Mouse (Mus musculus) limb, embryonic 15.5 days (tissue): ENCODE data around the gene Asb2. TPM values are rescaled to one million over a fixed set of nuclear protein-coding genes. Genes with fewer than 3 reads are reported as not detected.

Source experiments
- ATAC-seq: fragments of 200-750 bp; cut with Nextera tagmentation; 2 replicates; pipeline ENCODE4 v1.8.0; 2017; ENCODE audit warnings: low read depth, moderate TSS enrichment; ENCODE audit not compliant: insufficient number of reproducible peaks, low FRiP score, low TSS enrichment
- H3K27ac ChIP-seq: fragments of 300-500 bp; sonication (generic); 2 replicates; pipeline ENCODE4 v1.5.1; 2015; ENCODE audit warnings: moderate library complexity, mild to moderate bottlenecking, inconsistent platforms
- H3K27me3 ChIP-seq: fragments of 300-500 bp; sonication (generic); 2 replicates; pipeline ENCODE4 v1.6.1; 2015; ENCODE audit warnings: inconsistent platforms
- H3K36me3 ChIP-seq: fragments of 300-500 bp; sonication (generic); 2 replicates; pipeline ENCODE4 v1.6.1; 2015; ENCODE audit warnings: inconsistent platforms
- H3K4me1 ChIP-seq: fragments of 300-500 bp; sonication (generic); 2 replicates; pipeline ENCODE4 v1.6.1; 2015; ENCODE audit warnings: inconsistent platforms
- H3K4me2 ChIP-seq: fragments of 300-500 bp; sonication (generic); 2 replicates; pipeline ENCODE4 v1.6.1; 2015; ENCODE audit warnings: mild to moderate bottlenecking, inconsistent platforms
- H3K4me3 ChIP-seq: fragments of 300-500 bp; sonication (generic); 2 replicates; pipeline ENCODE4 v1.5.1; 2015; ENCODE audit warnings: mild to moderate bottlenecking, inconsistent platforms
- H3K9ac ChIP-seq: fragments of 300-500 bp; sonication (generic); 2 replicates; pipeline ENCODE4 v1.6.1; 2015; ENCODE audit warnings: inconsistent platforms
- H3K9me3 ChIP-seq: fragments of 300-500 bp; sonication (generic); 2 replicates; pipeline ENCODE4 v1.6.1; 2016; ENCODE audit warnings: inconsistent platforms
- WGBS: fragments of 180-500 bp; shearing (Covaris S2); methylation state at CpG from one replicate; pipeline ENCODE4 v1.1.7; 2015; 5-methylcytosine and 5-hydroxymethylcytosine counted together
- polyA plus RNA-seq: library from polyadenylated mRNA; unstranded; fragments of >200 nt; fragmentation: Nextera tagmentation; extraction: Ambion mirVana; gene quantifications from 2 replicates; pipeline ENCODE4 v1.2.1, GENCODE M21; 2015

The Asb2 gene
- polyA plus RNA-seq, 1 experiment from 2014 or later: 5.9 TPM

DNA sequence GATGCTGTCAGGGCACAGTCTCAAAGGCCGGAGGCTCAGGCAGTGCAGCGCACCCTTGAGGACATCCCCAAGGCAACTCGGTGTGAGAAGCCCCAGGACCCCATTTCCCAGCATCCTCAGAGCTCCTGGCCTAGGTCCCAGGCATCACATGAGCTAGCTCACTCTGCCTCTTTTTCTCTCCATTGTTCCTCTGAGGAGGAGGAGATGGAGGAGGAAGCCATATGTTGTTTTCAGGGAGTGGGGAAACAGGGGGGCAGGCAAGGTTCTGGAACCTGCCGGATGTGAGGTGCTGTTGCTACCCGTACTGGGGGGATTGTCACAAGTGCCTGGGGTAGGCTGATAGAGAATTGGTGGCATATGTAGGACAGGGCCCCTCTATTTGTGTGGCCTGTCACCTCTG is 20.3 kb upstream of the Asb2 start:
- no peak overlapping the region for H3K4me2 ChIP-seq
- no peaks in the 10 kb centered on the region for H3K27me3 ChIP-seq
- no peak overlapping the region for H3K4me3 ChIP-seq
- H3K4me1 ChIP-seq: no peaks in the 10 kb centered on the region
- H3K36me3 ChIP-seq: no peaks in the 10 kb centered on the region
- no peak overlapping the region for H3K27ac ChIP-seq
- 60% methylated on average over 5 of the region's 5 CpGs for WGBS
- no peak overlapping the region for H3K9ac ChIP-seq
- no peak for ATAC-seq
- H3K9me3 ChIP-seq: no peaks in the 10 kb centered on the region

DNA sequence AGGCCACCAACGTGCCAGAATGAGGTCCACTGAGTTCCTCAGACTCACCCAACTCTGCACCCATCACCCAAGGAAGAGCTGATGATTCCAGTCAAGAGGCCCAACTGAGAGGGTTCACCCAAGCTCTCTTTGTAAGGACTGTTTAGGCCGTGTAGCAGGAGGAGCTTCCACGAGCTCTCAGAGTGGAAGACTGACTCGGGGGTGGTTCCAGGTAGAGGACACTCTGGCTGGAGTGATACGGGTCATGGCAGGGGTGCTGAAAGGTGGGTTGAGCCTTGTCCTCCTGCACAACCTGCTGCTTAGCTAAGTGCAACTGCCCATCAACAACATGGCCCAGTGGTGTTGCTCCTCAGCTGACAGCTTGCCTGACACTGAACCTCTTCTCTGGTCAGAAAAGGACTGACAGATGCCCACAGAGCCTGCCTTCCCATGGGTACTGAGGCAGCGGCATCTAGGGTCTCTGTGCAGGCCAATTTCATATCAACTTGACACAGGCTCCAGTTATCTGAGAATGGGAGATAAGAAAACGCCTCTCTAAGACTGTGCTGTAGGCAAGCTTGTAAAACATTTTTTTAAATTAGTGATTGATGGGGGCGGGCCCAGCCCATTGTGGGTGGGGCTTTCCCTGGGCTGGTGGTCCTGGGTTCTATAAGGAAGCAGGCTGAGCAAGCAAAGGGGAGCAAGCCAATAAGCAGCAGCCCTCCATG is 17.9 kb upstream of the Asb2 start:
- Histone ChIP-seq H3K27ac (no peak overlapping the region), H3K4me1 (no peaks in the 10 kb centered on the region), H3K9ac (no peak overlapping the region), H3K27me3 (no peaks in the 10 kb centered on the region), H3K4me2 (no peak overlapping the region), H3K36me3 (no peaks in the 10 kb centered on the region), H3K9me3 (no peaks in the 10 kb centered on the region), H3K4me3 (no peak overlapping the region)
- WGBS: 76% methylated on average over 8 of the region's 8 CpGs
- no peak for ATAC-seq

DNA sequence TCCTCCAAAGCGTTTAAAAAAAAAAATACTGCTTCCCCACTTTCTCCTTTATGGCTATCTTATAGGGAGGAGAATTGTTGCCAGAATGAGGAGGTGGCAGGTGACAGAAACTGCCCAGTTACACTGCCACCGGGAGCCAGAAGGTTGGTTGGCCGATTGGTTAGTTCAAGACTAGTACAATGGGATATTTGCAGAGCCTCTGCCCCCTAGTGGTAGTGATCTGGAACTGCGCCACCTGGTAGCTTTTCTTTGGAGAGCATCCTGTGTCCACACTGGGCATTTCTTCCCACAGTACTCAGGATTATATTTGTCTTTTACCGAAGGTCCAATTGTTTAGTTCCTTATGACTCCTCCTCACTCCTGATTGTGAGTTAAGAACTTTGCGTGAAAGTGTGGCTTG is 15.9 kb upstream of the Asb2 start:
- Histone ChIP-seq H3K9me3 (no peaks in the 10 kb centered on the region), H3K27me3 (no peaks in the 10 kb centered on the region), H3K36me3 (no peaks in the 10 kb centered on the region), H3K9ac (no peak overlapping the region), H3K4me2 (no peak overlapping the region), H3K4me3 (no peak overlapping the region), H3K27ac (no peak overlapping the region), H3K4me1 (no peaks in the 10 kb centered on the region)
- ATAC-seq: no peak
- 31% methylated on average over 6 of the region's 6 CpGs for WGBS

DNA sequence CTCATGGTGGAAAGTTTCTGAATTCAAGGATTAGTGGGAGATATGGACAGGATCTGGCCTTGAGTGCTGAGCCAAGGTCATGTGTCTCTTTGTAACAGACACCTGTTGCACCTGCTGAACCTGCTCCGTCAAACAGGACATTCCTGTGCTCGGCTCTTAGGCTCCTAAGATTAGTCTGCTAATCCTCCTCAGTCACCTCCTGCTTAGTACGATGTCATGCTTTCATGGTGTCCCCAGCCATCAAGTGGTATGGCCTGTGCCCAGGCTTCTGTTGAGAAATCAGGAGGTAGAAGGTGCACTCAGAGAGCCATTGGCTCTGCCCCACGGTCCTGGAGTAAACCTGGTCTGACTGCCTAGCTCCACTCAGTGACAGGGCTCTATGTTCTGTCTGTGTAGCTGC is 15.1 kb upstream of the Asb2 start:
- no peak for ATAC-seq
- no peaks in the 10 kb centered on the region for H3K27me3 ChIP-seq
- no peak overlapping the region for H3K4me3 ChIP-seq
- no peaks in the 10 kb centered on the region for H3K36me3 ChIP-seq
- no peaks in the 10 kb centered on the region for H3K4me1 ChIP-seq
- H3K4me2 ChIP-seq: no peak overlapping the region
- no peak overlapping the region for H3K9ac ChIP-seq
- no peaks in the 10 kb centered on the region for H3K9me3 ChIP-seq
- H3K27ac ChIP-seq: no peak overlapping the region
- 69% methylated on average over 4 of the region's 4 CpGs for WGBS

DNA sequence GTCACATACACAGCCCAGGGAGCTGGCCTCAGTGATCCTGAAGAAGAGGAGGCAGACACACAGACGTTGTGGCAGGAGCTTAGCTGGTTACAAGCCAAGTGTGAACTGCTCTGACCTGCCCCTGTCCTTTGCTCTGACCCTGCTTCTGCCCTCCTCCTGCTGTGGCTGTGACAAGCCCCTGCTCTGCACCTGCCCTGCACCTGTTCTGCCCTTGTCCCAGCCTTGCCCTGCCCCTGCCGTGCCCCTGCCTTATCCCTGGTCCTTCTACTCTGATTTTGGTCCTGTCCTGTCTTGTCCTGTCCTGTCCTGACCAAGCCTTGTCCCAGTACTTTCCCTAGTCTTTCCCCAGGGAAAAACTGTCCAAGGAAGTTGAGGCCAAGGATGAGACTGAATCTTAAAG is 13.0 kb upstream of the Asb2 start:
- H3K27me3 ChIP-seq: no peaks in the 10 kb centered on the region
- no peak overlapping the region for H3K4me2 ChIP-seq
- no peak overlapping the region for H3K4me3 ChIP-seq
- ATAC-seq: no peak
- H3K4me1 ChIP-seq: no peaks in the 10 kb centered on the region
- H3K9me3 ChIP-seq: no peaks in the 10 kb centered on the region
- H3K36me3 ChIP-seq: no peaks in the 10 kb centered on the region
- 40% methylated on average over 2 of the region's 2 CpGs for WGBS
- H3K27ac ChIP-seq: no peak overlapping the region
- H3K9ac ChIP-seq: no peak overlapping the region

DNA sequence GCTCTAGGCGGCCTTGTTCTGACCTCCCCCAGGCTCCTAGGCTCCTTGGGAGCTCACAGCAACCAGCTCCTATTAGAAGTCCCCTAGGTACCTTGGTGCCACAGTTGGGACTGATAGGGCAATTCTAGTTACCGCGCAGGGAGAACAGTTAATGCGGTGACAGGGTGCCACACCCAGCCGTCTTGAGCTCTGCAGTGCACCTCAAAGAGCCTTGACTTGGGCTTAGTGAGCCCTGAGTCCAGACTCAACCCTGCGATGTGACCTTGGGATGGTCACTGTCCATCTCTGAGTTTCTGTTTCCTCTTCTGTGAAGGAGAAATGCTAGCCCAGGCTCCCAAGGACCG is 12.5 kb upstream of the Asb2 start:
- H3K36me3 ChIP-seq: no peaks in the 10 kb centered on the region
- no peak overlapping the region for H3K27ac ChIP-seq
- H3K4me1 ChIP-seq: no peaks in the 10 kb centered on the region
- no peaks in the 10 kb centered on the region for H3K9me3 ChIP-seq
- H3K27me3 ChIP-seq: no peaks in the 10 kb centered on the region
- H3K9ac ChIP-seq: no peak overlapping the region
- no peak for ATAC-seq
- WGBS: 74% methylated on average over 7 of the region's 7 CpGs
- H3K4me2 ChIP-seq: peak overlapping the region; percentile 31
- H3K4me3 ChIP-seq: no peak overlapping the region

DNA sequence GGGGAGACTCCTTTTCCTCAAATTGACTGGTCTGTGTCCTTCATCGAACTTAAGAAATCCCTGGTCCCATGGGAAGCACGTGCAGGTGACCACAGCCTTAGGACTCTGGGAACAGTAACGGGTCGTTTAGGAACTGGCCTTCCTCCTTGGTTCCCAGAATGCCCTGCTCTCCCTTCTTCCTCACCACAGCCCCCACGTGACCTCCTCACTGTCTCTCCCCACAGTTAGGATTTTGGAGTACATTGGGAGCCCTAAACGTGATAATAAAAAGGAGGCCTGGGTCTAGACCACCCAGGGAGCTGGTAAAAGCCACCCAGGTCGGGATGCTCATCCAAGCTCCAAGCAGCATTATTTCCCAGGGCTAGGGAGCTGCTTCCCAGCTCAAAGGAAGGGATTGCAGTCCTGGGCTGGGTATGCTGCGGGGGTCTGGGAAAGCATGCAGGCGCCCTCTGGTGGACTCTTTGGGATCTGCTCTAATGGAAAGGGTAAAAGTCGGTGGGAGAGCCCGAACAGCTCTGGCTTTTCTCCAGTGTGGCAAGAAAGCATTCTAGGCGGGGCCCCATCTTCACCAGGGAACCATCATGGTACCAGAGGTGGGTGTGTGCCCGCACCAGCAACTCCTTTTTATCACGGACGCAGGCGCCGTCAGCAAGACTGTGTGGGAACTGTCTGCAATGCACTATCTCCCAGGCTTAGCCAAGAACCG is 12.0 kb upstream of the Asb2 start:
- H3K36me3 ChIP-seq: no peaks in the 10 kb centered on the region
- peak overlapping the region; percentile 31 for H3K4me2 ChIP-seq
- no peak overlapping the region for H3K9ac ChIP-seq
- no peaks in the 10 kb centered on the region for H3K9me3 ChIP-seq
- H3K27ac ChIP-seq: no peak overlapping the region
- 14% methylated on average over 18 of the region's 18 CpGs for WGBS
- H3K27me3 ChIP-seq: no peaks in the 10 kb centered on the region
- no peak for ATAC-seq
- no peak overlapping the region for H3K4me3 ChIP-seq
- H3K4me1 ChIP-seq: no peaks in the 10 kb centered on the region

DNA sequence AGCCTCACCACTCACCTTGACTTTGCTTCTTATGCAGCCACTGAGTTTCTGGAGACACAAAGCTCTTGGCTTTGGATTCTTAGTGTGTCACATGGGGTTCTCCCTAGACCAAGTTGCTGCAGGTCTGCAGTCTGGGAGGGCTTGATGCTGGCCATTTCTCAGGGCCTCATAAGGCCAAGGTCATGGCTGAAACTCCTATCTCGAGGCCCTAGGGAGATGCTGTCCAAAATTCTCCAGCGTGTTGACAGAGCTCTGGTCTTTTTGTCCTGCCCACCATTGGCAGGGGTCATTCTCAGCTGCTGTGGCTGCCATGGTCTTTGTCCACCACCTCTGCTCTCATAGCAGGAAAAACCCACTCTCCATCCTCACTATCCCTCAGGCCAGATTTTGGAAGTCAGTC is 11.4 kb upstream of the Asb2 start:
- 72% methylated on average over 2 of the region's 2 CpGs for WGBS

GRCm38 (mm10) chr12:103362336-103362735 is 6.5 kb upstream of the Asb2 start:
- ATAC-seq: no peak
- H3K9me3 ChIP-seq: no peaks in the 10 kb centered on the region
- no peaks in the 10 kb centered on the region for H3K4me1 ChIP-seq
- H3K9ac ChIP-seq: no peak overlapping the region
- no peaks in the 10 kb centered on the region for H3K36me3 ChIP-seq
- WGBS: 74% methylated on average over 3 of the region's 3 CpGs
- no peak overlapping the region for H3K4me3 ChIP-seq
- H3K27ac ChIP-seq: no peak overlapping the region
- no peaks in the 10 kb centered on the region for H3K27me3 ChIP-seq
- no peak overlapping the region for H3K4me2 ChIP-seq

More for the DNA sequence above, 11.4 kb upstream of the Asb2 start:
- Histone ChIP-seq H3K9ac (no peak overlapping the region), H3K4me2 (no peak overlapping the region), H3K27ac (no peak overlapping the region), H3K27me3 (no peaks in the 10 kb centered on the region), H3K36me3 (no peaks in the 10 kb centered on the region), H3K4me3 (no peak overlapping the region), H3K9me3 (no peaks in the 10 kb centered on the region), H3K4me1 (no peaks in the 10 kb centered on the region)
- no peak for ATAC-seq

DNA sequence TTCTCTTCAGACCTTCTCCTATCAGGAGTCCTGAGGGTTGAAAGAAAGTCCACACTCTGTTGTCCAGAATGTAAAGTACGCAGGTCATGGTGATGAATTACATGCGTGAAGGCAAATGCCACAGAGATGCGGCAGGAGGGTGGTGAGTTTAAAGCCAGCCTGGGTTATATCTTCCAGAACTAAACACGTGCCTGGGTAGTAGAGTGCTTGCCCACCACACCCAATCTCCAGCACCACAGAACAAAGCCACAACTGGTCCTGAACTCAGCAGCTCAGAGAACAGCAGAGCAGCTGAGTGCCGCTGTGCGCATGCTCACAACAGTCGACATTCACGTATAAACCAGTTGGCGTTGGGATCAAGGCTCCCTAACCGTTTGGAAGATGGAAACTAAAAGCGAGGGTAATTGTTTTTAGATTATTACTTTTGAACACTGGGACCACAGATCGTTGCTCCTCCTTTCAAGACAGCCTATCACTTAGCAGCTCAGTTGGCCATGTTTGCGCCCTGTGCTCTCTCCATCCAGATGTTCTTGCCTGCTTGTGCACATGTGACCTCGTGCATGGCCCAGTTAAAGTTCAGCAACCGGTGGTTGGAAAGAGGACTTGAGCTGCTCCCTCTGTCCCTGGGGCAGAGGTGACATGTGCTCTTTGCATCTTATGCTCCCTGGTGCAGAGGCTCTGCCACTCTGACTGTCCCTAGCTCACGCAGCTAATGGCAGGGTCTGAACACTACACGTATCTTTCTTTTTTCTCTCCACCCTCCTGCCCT is 5.9 kb upstream of the Asb2 start:
- no peaks in the 10 kb centered on the region for H3K4me1 ChIP-seq
- H3K9ac ChIP-seq: no peak overlapping the region
- no peaks in the 10 kb centered on the region for H3K27me3 ChIP-seq
- H3K4me3 ChIP-seq: no peak overlapping the region
- H3K4me2 ChIP-seq: no peak overlapping the region
- 82% methylated on average over 17 of the region's 17 CpGs for WGBS
- H3K9me3 ChIP-seq: no peaks in the 10 kb centered on the region
- H3K36me3 ChIP-seq: no peaks in the 10 kb centered on the region
- no peak overlapping the region for H3K27ac ChIP-seq
- no peak for ATAC-seq

GRCm38 (mm10) chr12:103360812-103361211 is 5.0 kb upstream of the Asb2 start:
- no peak overlapping the region for H3K4me3 ChIP-seq
- no peaks in the 10 kb centered on the region for H3K9me3 ChIP-seq
- no peaks in the 10 kb centered on the region for H3K36me3 ChIP-seq
- no peaks in the 10 kb centered on the region for H3K4me1 ChIP-seq
- H3K9ac ChIP-seq: no peak overlapping the region
- no peak for ATAC-seq
- no peaks in the 10 kb centered on the region for H3K27me3 ChIP-seq
- WGBS: 72% methylated on average over 8 of the region's 8 CpGs
- H3K27ac ChIP-seq: no peak overlapping the region
- H3K4me2 ChIP-seq: no peak overlapping the region
